Mouse (Mus musculus): Measurements from ENCODE around the gene Pfkfb1. TPM values are rescaled to one million over a fixed set of nuclear protein-coding genes. Genes with fewer than 3 reads are reported as not detected.
A peak's percentile ranks its signal among the peaks of the same experiment; 100 is the strongest.

The Pfkfb1 gene
- total RNA-seq, 2 experiments from 2014 or later: 3.3 to 6.0 TPM

DNA sequence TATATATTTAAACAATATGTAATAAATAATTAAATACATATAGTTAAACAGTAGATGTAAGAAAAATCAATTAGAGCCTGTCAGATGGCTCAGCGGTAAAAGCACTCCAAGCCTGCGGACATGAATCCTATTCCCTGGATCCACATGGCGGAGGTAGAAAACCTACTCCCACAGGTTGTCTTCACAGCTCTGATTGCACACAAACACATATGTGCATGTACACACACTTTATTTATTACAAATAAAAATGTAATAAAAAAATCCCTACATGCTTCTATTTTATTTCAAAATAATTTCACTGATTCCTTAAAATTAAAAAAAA is 69.7 kb downstream of the Pfkfb1 start:
- intact Hi-C loops (cut with DNase I): no loop called here
- no peak for DNase-seq

DNA sequence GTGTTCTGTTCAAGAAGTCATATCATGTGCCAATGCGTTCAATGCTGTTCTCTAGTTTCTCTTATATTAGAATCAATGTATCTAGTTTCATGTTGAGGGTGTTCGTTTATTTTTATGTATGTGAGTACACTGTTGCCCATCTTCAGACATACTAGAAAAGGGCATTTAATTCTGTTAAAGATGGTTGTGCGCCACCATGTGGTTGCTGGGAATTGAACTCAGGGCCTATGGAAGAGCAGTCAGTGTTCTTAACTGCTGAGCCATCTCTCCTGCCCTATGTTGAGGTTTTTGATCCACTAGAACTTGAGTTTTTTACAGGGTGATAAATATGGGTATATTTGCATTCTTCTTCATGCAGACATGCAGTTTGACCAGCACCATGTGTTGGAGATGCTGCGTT is 74.8 kb downstream of the Pfkfb1 start:
- peak; percentile 9 to 13 for DNase-seq
- intact Hi-C loops (cut with DNase I): loop anchor here (5.0 kb wide), 1 partner anchor 151 kb away; no protein-coding TSS in a partner anchor

DNA sequence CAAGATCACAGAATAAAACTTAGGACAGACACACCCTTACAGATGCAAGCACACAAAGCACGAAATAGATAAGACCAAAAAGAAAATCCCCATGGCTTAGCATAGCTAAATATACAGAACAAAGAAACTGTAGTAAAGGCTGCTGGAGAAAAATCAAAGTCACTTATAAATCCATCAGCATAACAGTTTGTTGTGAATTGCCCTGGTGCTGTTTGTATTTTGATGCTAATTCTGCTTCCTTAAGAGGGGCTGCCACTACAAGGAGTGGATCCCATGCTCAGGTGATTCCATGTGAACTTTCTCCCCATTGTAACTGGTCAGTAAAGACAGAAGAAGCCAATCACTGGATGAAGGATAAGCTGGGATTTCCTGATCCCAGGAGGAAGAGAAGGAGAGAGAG is 89.5 kb downstream of the Pfkfb1 start:
- intact Hi-C loops (cut with DNase I): no loop called here
- DNase-seq: no peak

Small RNAs within 50 kb of the gene (microRNA-seq; reads per million reads assigned to microRNA genes)
- gene Mir3620: 0 reads per million in 2 experiments

Other genes with a start within 250 kb of the Pfkfb1 start
- 1 to 10 TPM; 5.8 to 6.7 TPM for gene Tmem29, start 129.1 kb upstream of the Pfkfb1 start, total RNA-seq (2021)
- 100 to 1,000 TPM; 329 to 474 TPM for gene Alas2, start 40.9 kb upstream of the Pfkfb1 start, total RNA-seq (2021)
- 1 to 10 TPM; 5.8 to 6.7 TPM for gene Apex2, start 1.6 kb downstream of the Pfkfb1 start, total RNA-seq (2021)
- gene Tro, start 69.4 kb downstream of the Pfkfb1 start, total RNA-seq (2021): 1 to 10 TPM; 1.7 to 2.5 TPM
- gene Maged2, start 226.1 kb downstream of the Pfkfb1 start, total RNA-seq (2021): 10 to 100 TPM; 52.7 to 63.7 TPM

Data from heart, postnatal 14 days (tissue).